Mouse (Mus musculus) small intestine, adult 2 months (tissue): ENCODE data around the gene Bmp5. TPM values are rescaled to one million over a fixed set of nuclear protein-coding genes. Genes with fewer than 3 reads are reported as not detected.
"Not testable (repeated sequence)": the region's sequence is repeated elsewhere in the genome, so short reads cannot be mapped to it uniquely, and the experiment has no call there.

Experiments used
- H3K27ac ChIP-seq: fragments of 200-500 bp; 2 replicates; pipeline ENCODE4 v1.5.1; 2012; ENCODE audit warnings: low read depth, low read length, control low read depth, inconsistent platforms; ENCODE audit not compliant: insufficient read depth
- H3K27me3 ChIP-seq: fragments of 200-500 bp; 2 replicates; pipeline ENCODE4 v1.6.1; 2012; ENCODE audit warnings: mild to moderate bottlenecking, moderate library complexity, low read length, inconsistent platforms; ENCODE audit not compliant: control insufficient read depth, insufficient read depth
- H3K36me3 ChIP-seq: fragments of 200-500 bp; 2 replicates; pipeline ENCODE4 v1.6.1; 2012; ENCODE audit warnings: mild to moderate bottlenecking, low read length, control low read depth, inconsistent platforms; ENCODE audit not compliant: control insufficient read depth, insufficient read depth
- H3K4me1 ChIP-seq: fragments of 200-500 bp; 2 replicates; pipeline ENCODE4 v1.6.1; 2012; ENCODE audit warnings: low read length, inconsistent platforms, mixed read lengths; ENCODE audit not compliant: control insufficient read depth, insufficient read depth, insufficient read length
- H3K4me3 ChIP-seq: fragments of 200-500 bp; 2 replicates; pipeline ENCODE4 v1.5.1; 2012; ENCODE audit warnings: low read depth, mild to moderate bottlenecking, control low read depth, inconsistent platforms, low read length, moderate library complexity
- CTCF ChIP-seq: fragments of 200-500 bp; IDR thresholded peaks from 2 replicates; pipeline ENCODE4 v1.5.1; 2012; ENCODE audit warnings: low read depth, mild to moderate bottlenecking, control low read depth, inconsistent platforms, low read length, moderate library complexity, mixed read lengths; ENCODE audit not compliant: insufficient replicate concordance, insufficient read length; ENCODE audit errors: extremely low read depth
- POLR2A ChIP-seq: fragments of 200-500 bp; IDR thresholded peaks from 2 replicates; pipeline ENCODE4 v1.6.1; 2012; ENCODE audit warnings: low read depth, mild to moderate bottlenecking, control low read depth, inconsistent platforms, low read length, moderate library complexity
- WGBS: fragments of 180-500 bp; shearing (Covaris S2); methylation state at CpG from one replicate; pipeline ENCODE4 v1.1.7; 2018; 5-methylcytosine and 5-hydroxymethylcytosine counted together
- polyA plus RNA-seq: library from polyadenylated mRNA; depleted of rRNA; stranded (reverse); fragments of >200 nt; gene quantifications from 2 replicates; pipeline ENCODE4 v1.2.3, GENCODE M21; 2012

The Bmp5 gene
- polyA plus RNA-seq, 1 experiment = 1.9 TPM

DNA sequence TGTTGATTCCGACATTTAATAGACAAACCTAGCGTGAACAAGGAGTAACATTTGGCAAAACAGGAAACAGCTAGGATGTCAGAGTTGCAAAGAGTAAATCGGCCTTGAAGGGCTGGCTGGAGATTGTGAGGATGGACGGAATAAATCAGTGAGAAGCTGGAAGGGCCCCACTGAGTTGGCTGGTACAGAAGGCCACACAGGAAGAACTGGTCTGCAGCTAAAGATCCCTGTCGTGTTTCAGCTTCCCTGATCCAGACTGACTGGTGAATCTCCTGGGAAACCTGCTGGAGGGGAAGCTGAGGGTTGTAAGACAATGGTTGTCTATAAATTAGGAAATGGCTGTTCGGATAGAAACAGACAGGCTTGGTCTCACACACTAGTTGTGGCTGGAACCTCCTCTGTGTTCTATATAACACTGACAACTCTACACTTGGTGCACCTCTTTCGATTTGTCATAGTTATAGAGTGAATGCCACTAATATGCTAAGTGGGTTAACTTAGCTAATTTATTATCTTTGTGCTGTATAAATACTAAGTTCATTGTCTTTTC lies 14.8 kb downstream of the Bmp5 start:
- TF ChIP-seq POLR2A (no peak), CTCF (no peak)
- H3K4me1 ChIP-seq = no peaks in the 10 kb centered on the region
- WGBS = 67% methylated on average over 7 of the region's 7 CpGs

DNA sequence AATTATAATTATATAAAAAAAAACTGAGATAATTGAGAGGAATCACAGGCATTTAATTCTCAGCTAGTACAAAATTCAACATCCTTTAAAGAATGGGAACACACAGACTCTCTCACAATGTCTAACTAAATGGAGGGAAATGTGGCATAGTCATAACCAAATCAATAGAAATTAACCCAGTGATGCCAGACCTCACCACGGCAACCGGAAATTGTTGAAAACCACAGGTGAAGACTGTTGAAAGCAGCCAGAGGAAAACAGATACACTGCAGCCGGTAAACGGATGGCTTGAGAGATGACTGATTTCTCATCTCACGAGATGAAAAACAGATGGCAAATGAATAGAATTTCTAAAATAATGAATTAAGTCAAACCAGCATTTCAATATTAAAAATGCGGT lies 29.8 kb downstream of the Bmp5 start:
- 84% methylated on average over 6 of the region's 6 CpGs for WGBS
- no peaks in the 10 kb centered on the region for H3K27me3 ChIP-seq
- H3K4me1 ChIP-seq = no peaks in the 10 kb centered on the region
- no peak overlapping the region for H3K4me3 ChIP-seq
- H3K36me3 ChIP-seq = no peaks in the 10 kb centered on the region
- TF ChIP-seq POLR2A (no peak), CTCF (no peak)
- no peak overlapping the region for H3K27ac ChIP-seq

More for the DNA sequence above, 14.8 kb downstream of the Bmp5 start:
- no peaks in the 10 kb centered on the region for H3K27me3 ChIP-seq
- H3K36me3 ChIP-seq = no peaks in the 10 kb centered on the region
- no peak overlapping the region for H3K4me3 ChIP-seq
- H3K27ac ChIP-seq = no peak overlapping the region

DNA sequence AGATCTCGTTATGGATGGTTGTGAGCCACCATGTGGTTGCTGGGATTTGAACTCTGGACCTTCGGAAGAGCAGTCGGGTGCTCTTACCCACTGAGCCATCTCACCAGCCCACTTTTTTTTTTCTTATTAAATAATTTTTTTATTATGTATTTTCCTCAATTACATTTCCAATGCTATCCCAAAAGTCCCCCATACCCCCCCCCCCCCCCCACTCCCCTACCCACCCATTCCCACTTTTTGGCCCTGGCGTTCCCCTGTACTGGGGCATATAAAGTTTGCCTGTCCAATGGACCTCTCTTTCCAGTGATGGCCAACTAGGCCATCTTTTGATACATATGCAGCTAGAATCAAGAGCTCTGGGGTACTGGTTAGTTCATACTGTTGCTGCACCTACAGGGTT lies 33.0 kb downstream of the Bmp5 start:
- H3K27me3 ChIP-seq, H3K4me1 ChIP-seq, H3K27ac ChIP-seq, H3K4me3 ChIP-seq, H3K36me3 ChIP-seq: not testable (repeated sequence)
- 71% methylated on average over 4 of the region's 4 CpGs for WGBS

DNA sequence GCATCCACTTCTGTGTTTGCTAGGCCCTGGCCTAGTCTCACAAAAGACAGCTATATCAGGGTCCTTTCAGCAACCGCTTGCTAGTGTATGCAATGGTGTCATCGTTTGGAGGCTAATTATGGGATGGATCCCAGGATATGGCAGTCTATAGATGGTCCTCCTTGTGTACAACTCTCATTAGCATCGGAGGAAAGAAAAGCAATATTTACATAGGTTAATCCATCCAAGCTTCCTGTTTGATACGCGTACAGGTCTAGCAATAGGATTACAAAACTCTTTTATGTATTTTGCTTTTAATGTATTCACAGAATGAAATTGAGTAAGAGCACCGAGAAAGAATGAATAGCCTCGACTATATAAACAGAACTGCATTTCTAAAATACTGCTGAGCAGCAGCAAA lies 33.5 kb downstream of the Bmp5 start:
- no peak overlapping the region for H3K27ac ChIP-seq
- H3K4me1 ChIP-seq = no peaks in the 10 kb centered on the region
- no peaks in the 10 kb centered on the region for H3K27me3 ChIP-seq
- H3K36me3 ChIP-seq = no peaks in the 10 kb centered on the region
- TF ChIP-seq CTCF (no peak), POLR2A (no peak)
- WGBS = 84% methylated on average over 7 of the region's 7 CpGs
- H3K4me3 ChIP-seq = no peak overlapping the region

DNA sequence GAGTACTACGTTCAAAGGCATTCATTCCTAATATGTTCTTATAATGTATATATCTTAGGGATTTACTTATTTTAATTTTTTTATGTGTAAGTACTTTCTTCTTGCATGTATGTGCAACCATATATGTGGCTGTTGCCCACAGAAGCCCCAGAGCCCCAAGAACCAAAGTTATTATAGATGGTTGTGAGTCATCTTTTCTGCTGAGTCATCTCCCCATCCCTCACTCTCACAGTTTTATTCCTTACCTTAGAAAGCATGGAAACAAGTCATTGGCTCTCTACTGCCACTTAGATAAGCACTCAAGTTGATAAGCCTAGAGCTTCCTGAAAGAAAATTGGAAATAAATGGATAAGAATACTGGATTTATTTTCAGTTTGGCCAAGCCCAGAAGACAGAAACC lies 40.0 kb downstream of the Bmp5 start:
- no peak for TF ChIP-seq POLR2A
- no peak for TF ChIP-seq CTCF
- Histone ChIP-seq H3K27ac (no peak overlapping the region), H3K4me1 (no peaks in the 10 kb centered on the region), H3K36me3 (no peaks in the 10 kb centered on the region), H3K27me3 (no peaks in the 10 kb centered on the region), H3K4me3 (no peak overlapping the region)
- WGBS = 69% methylated on average over 1 of the region's 1 CpGs

DNA sequence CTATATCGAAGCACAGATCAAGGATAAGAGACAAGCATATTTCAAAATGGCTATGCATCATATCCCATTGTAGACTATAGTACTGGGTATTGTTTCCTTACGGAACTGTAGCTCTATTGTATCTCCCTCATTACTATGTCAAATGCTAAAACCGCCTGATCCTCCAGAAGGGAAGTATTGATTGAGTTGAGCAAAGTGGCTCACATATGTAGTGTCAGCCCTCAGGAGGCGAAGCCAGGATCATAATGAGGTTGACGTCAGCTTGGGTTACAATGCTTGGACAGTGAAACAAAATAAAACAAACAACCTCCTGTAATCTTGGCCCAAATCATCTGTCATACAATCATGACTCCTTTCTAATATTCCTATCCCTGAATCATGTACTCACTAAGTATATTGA lies 43.2 kb downstream of the Bmp5 start:
- no peaks in the 10 kb centered on the region for H3K4me1 ChIP-seq
- no peak overlapping the region for H3K4me3 ChIP-seq
- no peaks in the 10 kb centered on the region for H3K36me3 ChIP-seq
- no peaks in the 10 kb centered on the region for H3K27me3 ChIP-seq
- 84% methylated on average over 5 of the region's 5 CpGs for WGBS
- TF ChIP-seq CTCF (no peak), POLR2A (no peak)
- H3K27ac ChIP-seq = no peak overlapping the region

DNA sequence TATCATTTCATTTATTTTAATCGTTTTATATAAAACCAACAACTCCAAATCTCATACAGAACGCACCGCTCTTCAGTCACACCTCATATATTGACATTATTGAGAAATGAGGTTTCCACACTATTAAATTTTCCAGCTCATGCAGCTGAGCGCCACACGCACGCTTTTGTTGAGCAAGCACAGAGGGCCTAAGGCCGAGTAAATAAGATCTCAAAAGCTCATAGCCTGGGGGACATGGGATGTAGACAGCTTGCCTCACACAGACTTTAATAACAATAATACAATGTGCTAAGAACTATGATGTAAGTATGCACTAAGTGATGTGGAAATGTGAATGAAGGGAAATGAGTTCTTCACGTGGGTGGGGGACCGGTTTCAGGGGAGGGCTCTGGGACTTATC lies 57.3 kb downstream of the Bmp5 start:
- H3K27me3 ChIP-seq = no peaks in the 10 kb centered on the region

DNA sequence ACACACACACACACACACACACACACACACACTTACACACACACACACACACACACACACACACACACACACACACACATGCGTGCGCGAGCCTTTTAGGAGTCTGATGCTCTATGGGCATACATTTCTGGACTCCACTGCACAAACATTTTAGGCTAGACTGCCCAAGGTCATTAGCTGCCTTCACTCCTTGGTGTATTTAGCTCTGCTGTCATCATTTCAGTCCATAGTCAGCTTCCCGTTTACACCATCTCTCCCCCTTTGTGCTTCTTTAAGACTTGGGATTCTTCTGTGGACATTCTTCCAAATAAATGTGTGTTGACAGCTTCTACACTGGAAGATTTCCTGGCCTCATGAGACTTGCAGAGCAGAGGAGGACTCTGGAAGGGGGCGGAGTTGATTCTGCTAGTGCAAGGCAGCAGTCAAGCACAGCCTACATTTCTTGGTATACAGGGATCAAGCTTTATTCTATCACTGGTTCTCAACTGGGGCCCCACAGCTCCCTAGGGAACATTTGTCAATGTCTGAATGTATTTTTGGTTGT lies 58.1 kb downstream of the Bmp5 start:
- Histone ChIP-seq H3K4me3 (no peak overlapping the region), H3K27ac (no peak overlapping the region), H3K27me3 (no peaks in the 10 kb centered on the region), H3K4me1 (no peaks in the 10 kb centered on the region), H3K36me3 (no peaks in the 10 kb centered on the region)
- TF ChIP-seq CTCF = no peak
- WGBS = 79% methylated on average over 5 of the region's 5 CpGs

More for the DNA sequence above, 57.3 kb downstream of the Bmp5 start:
- no peaks in the 10 kb centered on the region for H3K36me3 ChIP-seq
- H3K27ac ChIP-seq = no peak overlapping the region
- H3K4me1 ChIP-seq = no peaks in the 10 kb centered on the region
- no peak overlapping the region for H3K4me3 ChIP-seq
- 80% methylated on average over 9 of the region's 9 CpGs for WGBS
- no peak for TF ChIP-seq CTCF
- no peak for TF ChIP-seq POLR2A
